Mouse (Mus musculus) cerebellum, adult 2 months (tissue): Measurements from ENCODE around the gene Scaf1.

Experiments
- CTCF ChIP-seq: fragments of 200-500 bp; IDR thresholded peaks from 2 replicates; pipeline ENCODE4 v1.5.1; 2011; ENCODE audit warnings: low read depth, mild to moderate bottlenecking, control low read depth, low read length, moderate library complexity, borderline replicate concordance; ENCODE audit not compliant: insufficient read depth
- POLR2A ChIP-seq: fragments of 200-500 bp; IDR thresholded peaks from 2 replicates; pipeline ENCODE4 v1.6.1; 2011; ENCODE audit warnings: low read length, control low read depth, borderline replicate concordance; ENCODE audit not compliant: insufficient read depth

GRCm38 (mm10) chr7:45016761-45017160, 598 bp upstream of the Scaf1 start:
- TF ChIP-seq CTCF (no peak), POLR2A (no peak)
